Mouse (Mus musculus): ENCODE measurements around the gene Atp5g2.
"Not testable (repeated sequence)": the region's sequence is repeated elsewhere in the genome, so short reads cannot be mapped to it uniquely, and the experiment has no call there.

The Atp5g2 gene

GRCm38 (mm10) chr15:102669571-102669970 is 2.6 kb downstream of the Atp5g2 start:
- DNase-seq (ENCODE audit: inconsistent age in 2 of 2, low spot score in 1 of 2): peak in 1 of 2 experiments; percentile 41

- peak; percentile 40 to 77 for DNase-seq (ENCODE audit: inconsistent age in 2 of 2, low spot score in 1 of 2)
Observed at GRCm38 (mm10) chr15:102665494-102665893, 6.7 kb downstream of the Atp5g2 start.

- DNase-seq (ENCODE audit: inconsistent age in 2 of 2, low spot score in 1 of 2): no peak
Observed at GRCm38 (mm10) chr15:102663825-102664224, 8.3 kb downstream of the Atp5g2 start.

- not testable (repeated sequence) for DNase-seq (ENCODE audit: inconsistent age in 2 of 2, low spot score in 1 of 2)
Observed at GRCm38 (mm10) chr15:102662601-102663000, 9.6 kb downstream of the Atp5g2 start.

- DNase-seq (ENCODE audit: inconsistent age in 2 of 2, low spot score in 1 of 2): no peak
Observed at GRCm38 (mm10) chr15:102657926-102658381, 14.2 kb downstream of the Atp5g2 start.

GRCm38 (mm10) chr15:102656658-102657057 is 15.5 kb downstream of the Atp5g2 start:
- no peak for DNase-seq (ENCODE audit: inconsistent age in 2 of 2, low spot score in 1 of 2)

GRCm38 (mm10) chr15:102651928-102652660 is 20.1 kb downstream of the Atp5g2 start:
- not testable (repeated sequence) for DNase-seq (ENCODE audit: inconsistent age in 2 of 2, low spot score in 1 of 2)

GRCm38 (mm10) chr15:102651107-102651506 is 21.0 kb downstream of the Atp5g2 start:
- DNase-seq (ENCODE audit: inconsistent age in 2 of 2, low spot score in 1 of 2): no peak

- DNase-seq (ENCODE audit: inconsistent age in 2 of 2, low spot score in 1 of 2): no peak
Observed at GRCm38 (mm10) chr15:102635817-102636216, 36.3 kb downstream of the Atp5g2 start.

- no peak for DNase-seq (ENCODE audit: inconsistent age in 2 of 2, low spot score in 1 of 2)
Observed at GRCm38 (mm10) chr15:102634684-102635083, 37.5 kb downstream of the Atp5g2 start.

GRCm38 (mm10) chr15:102625687-102626055 is 46.5 kb downstream of the Atp5g2 start:
- no peak for DNase-seq (ENCODE audit: inconsistent age in 2 of 2, low spot score in 1 of 2)

GRCm38 (mm10) chr15:102624970-102625686 is 47.0 kb downstream of the Atp5g2 start, which contains the start of the genes Gm28047 and Atf7:
TSS of gene Gm28047 (minus strand) at chr15:102625067.
TSS of gene Atf7 (minus strand) at chr15:102625464.
- peak; percentile 100 for DNase-seq (ENCODE audit: inconsistent age in 2 of 2, low spot score in 1 of 2)

GRCm38 (mm10) chr15:102624291-102624969 is 47.7 kb downstream of the Atp5g2 start:
- DNase-seq (ENCODE audit: inconsistent age in 2 of 2, low spot score in 1 of 2): peak in 1 of 2 experiments; percentile 20

GRCm38 (mm10) chr15:102623121-102623520 is 49.0 kb downstream of the Atp5g2 start:
- no peak for DNase-seq (ENCODE audit: inconsistent age in 2 of 2, low spot score in 1 of 2)

GRCm38 (mm10) chr15:102622536-102622935 is 49.6 kb downstream of the Atp5g2 start:
- no peak for DNase-seq (ENCODE audit: inconsistent age in 2 of 2, low spot score in 1 of 2)

- DNase-seq (ENCODE audit: inconsistent age in 2 of 2, low spot score in 1 of 2): no peak
Observed at GRCm38 (mm10) chr15:102620765-102621164, 51.4 kb downstream of the Atp5g2 start.

- no peak for DNase-seq (ENCODE audit: inconsistent age in 2 of 2, low spot score in 1 of 2)
Observed at GRCm38 (mm10) chr15:102619486-102619885, 52.7 kb downstream of the Atp5g2 start.

- DNase-seq (ENCODE audit: inconsistent age in 2 of 2, low spot score in 1 of 2): no peak
Observed at GRCm38 (mm10) chr15:102617654-102618053, 54.5 kb downstream of the Atp5g2 start.

- DNase-seq (ENCODE audit: inconsistent age in 2 of 2, low spot score in 1 of 2): no peak
Observed at GRCm38 (mm10) chr15:102616174-102616573, 56.0 kb downstream of the Atp5g2 start.

GRCm38 (mm10) chr15:102614224-102614623 is 57.9 kb downstream of the Atp5g2 start:
- DNase-seq (ENCODE audit: inconsistent age in 2 of 2, low spot score in 1 of 2): no peak

GRCm38 (mm10) chr15:102612966-102613365 is 59.2 kb downstream of the Atp5g2 start:
- DNase-seq (ENCODE audit: inconsistent age in 2 of 2, low spot score in 1 of 2): no peak

Data from adrenal gland, adult (tissue).